Mouse (Mus musculus): ENCODE results near the gene Phf23.
"Not testable (repeated sequence)": the region's sequence is repeated elsewhere in the genome, so short reads cannot be mapped to it uniquely, and the experiment has no call there.

The Phf23 gene

GRCm38 (mm10) chr11:69995391-69995960, at the start of gene Phf23:
TSS of gene Phf23 (plus strand) at chr11:69995777.
- DNase-seq (ENCODE audit: low spot score in 2 of 2) = peak; percentile 80 to 91

- DNase-seq (ENCODE audit: low spot score in 2 of 2) = no peak
Measured at GRCm38 (mm10) chr11:69945997-69946891, 49.3 kb upstream of the Phf23 start.

GRCm38 (mm10) chr11:69947337-69948065, 48.1 kb upstream of the Phf23 start:
- no peak for DNase-seq (ENCODE audit: low spot score in 2 of 2)

GRCm38 (mm10) chr11:69948066-69948762, 47.4 kb upstream of the Phf23 start, which contains the start of gene Slc2a4:
TSS of gene Slc2a4 (minus strand) at chr11:69948188.
- DNase-seq (ENCODE audit: low spot score in 2 of 2) = peak in 1 of 2 experiments; percentile 26

- DNase-seq (ENCODE audit: low spot score in 2 of 2) = peak; percentile 59 to 61
Measured at GRCm38 (mm10) chr11:69948763-69949150, 46.8 kb upstream of the Phf23 start.

- no peak for DNase-seq (ENCODE audit: low spot score in 2 of 2)
Measured at GRCm38 (mm10) chr11:69950807-69951459, 44.6 kb upstream of the Phf23 start.

- no peak for DNase-seq (ENCODE audit: low spot score in 2 of 2)
Measured at GRCm38 (mm10) chr11:69952274-69952673, 43.3 kb upstream of the Phf23 start.

- no peak for DNase-seq (ENCODE audit: low spot score in 2 of 2)
Measured at GRCm38 (mm10) chr11:69953267-69953915, 42.2 kb upstream of the Phf23 start.

GRCm38 (mm10) chr11:69955618-69956017, 40.0 kb upstream of the Phf23 start:
- DNase-seq (ENCODE audit: low spot score in 2 of 2) = not testable (repeated sequence)

- DNase-seq (ENCODE audit: low spot score in 2 of 2) = no peak
Measured at GRCm38 (mm10) chr11:69956218-69956617, 39.4 kb upstream of the Phf23 start.

GRCm38 (mm10) chr11:69960616-69961015, 35.0 kb upstream of the Phf23 start:
- no peak for DNase-seq (ENCODE audit: low spot score in 2 of 2)

- no peak for DNase-seq (ENCODE audit: low spot score in 2 of 2)
Measured at GRCm38 (mm10) chr11:69961841-69962240, 33.7 kb upstream of the Phf23 start.

- no peak for DNase-seq (ENCODE audit: low spot score in 2 of 2)
Measured at GRCm38 (mm10) chr11:69964650-69965270, 30.8 kb upstream of the Phf23 start, which contains the start of gene Cldn7. TSS of gene Cldn7 (plus strand) at chr11:69964779.

- no peak for DNase-seq (ENCODE audit: low spot score in 2 of 2)
Measured at GRCm38 (mm10) chr11:69965271-69966005, 30.1 kb upstream of the Phf23 start.

GRCm38 (mm10) chr11:69966006-69966859, 29.3 kb upstream of the Phf23 start:
- DNase-seq (ENCODE audit: low spot score in 2 of 2) = no peak

- DNase-seq (ENCODE audit: low spot score in 2 of 2) = no peak
Measured at GRCm38 (mm10) chr11:69966860-69967517, 28.6 kb upstream of the Phf23 start.

- DNase-seq (ENCODE audit: low spot score in 2 of 2) = no peak
Measured at GRCm38 (mm10) chr11:69968793-69969192, 26.8 kb upstream of the Phf23 start.

- DNase-seq (ENCODE audit: low spot score in 2 of 2) = no peak
Measured at GRCm38 (mm10) chr11:69970222-69970621, 25.4 kb upstream of the Phf23 start.

All from frontal cortex, postnatal 25 days (tissue).